Mouse (Mus musculus): Measurements from ENCODE around the gene H2-Q6.
"Not testable (repeated sequence)": the region's sequence is repeated elsewhere in the genome, so short reads cannot be mapped to it uniquely, and the experiment has no call there.

Gene H2-Q6

DNA sequence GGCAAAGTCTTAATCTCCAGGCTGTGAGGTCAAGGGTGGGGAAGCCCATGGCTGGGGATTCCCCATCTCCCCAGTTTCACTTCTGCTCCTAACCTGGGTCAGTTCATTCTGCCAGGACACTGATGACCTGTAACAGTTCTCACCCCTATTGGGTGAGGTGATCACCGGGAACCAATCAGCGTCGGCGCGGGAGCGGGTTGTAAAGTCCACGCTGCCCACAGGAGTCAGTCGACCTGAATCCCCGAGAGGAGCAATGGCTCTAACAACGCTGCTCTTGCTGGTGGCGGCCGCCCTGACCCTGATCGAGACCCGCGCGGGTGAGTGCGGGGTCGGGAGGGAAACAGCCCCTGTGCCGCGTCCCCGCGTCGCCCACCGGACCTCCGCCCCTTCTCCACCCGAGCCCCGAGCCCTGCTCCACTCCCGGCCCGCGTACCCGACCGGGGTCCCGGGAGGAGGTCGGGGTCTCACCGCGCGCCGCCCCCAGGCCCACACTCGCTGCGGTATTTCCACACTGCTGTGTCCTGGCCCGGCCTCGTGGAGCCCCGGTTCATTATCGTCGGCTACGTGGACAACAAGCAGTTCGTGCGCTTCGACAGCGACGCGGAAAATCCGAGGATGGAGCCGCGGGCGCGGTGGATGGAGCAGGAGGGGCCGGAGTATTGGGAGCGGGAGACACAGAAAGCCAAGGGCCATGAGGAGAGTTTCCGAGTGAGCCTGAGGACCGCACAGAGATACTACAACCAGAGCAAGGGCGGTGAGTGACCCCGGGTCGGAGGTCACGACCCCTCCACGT lies at the start of gene H2-Q6:
Gene H2-Q6, plus strand, starts transcription at position 227 of the 793 bp plus-strand sequence.
- DNase-seq, result not testable (repeated sequence)

DNA sequence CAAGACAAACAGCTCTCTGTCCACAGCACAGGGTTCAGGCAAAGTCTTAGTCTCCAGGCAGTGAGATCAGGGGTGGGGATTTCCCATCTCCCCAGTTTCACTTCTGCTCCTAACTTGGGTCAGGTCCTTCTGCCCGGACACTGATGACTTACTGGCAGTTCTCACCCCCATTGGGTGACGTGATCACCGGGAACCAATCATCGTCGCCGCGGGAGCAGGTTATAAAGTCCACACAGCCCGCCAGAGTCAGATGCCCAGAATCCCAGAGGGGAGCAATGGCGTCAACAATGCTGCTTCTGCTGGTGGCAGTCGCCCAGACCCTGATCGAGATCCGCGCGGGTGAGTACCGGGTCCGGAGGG lies 45.3 kb upstream of the H2-Q6 start, which contains the start of gene H2-Q4:
Gene H2-Q4, plus strand, starts transcription at position 249 of the 360 bp plus-strand sequence.
- DNase-seq, result peak; percentile 38

DNA sequence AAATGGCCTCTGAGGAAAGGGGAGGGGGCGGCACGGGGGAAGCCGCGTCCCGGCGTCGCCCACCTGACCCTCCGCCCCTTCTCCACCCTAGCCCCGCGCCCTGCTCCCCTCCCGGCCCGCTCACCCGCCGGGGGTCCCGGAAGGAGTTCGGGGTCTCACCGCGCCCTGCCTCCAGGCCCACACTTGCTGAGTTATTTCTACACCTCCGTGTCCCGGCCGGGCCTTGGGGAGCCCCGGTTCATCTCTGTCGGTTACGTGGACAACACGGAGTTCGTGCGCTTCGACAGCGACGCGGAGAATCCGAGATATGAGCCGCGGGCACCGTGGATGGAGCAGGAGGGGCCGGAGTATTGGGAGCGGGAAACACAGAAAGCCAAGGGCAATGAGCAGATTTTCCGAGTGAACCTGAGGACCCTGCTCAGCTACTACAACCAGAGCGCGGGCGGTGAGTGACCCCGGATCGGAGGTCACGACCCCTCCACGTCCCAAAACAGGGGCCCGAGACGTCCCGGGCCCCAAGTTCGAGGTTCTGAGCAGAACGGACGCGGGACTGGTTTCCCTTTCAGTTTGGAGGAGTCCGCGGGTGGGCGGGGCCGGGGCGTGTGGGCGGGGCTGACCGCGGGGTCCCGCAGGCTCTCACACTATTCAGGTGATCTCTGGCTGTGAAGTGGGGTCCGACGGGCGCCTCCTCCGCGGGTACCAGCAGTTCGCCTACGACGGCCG lies 44.8 kb upstream of the H2-Q6 start:
- DNase-seq, result no peak

- DNase-seq, result not testable (repeated sequence)
Observed at GRCm38 (mm10) chr17:35389796-35390195, 34.9 kb upstream of the H2-Q6 start.

GRCm38 (mm10) chr17:35392671-35393070 lies 32.0 kb upstream of the H2-Q6 start:
- DNase-seq, result not testable (repeated sequence)

DNA sequence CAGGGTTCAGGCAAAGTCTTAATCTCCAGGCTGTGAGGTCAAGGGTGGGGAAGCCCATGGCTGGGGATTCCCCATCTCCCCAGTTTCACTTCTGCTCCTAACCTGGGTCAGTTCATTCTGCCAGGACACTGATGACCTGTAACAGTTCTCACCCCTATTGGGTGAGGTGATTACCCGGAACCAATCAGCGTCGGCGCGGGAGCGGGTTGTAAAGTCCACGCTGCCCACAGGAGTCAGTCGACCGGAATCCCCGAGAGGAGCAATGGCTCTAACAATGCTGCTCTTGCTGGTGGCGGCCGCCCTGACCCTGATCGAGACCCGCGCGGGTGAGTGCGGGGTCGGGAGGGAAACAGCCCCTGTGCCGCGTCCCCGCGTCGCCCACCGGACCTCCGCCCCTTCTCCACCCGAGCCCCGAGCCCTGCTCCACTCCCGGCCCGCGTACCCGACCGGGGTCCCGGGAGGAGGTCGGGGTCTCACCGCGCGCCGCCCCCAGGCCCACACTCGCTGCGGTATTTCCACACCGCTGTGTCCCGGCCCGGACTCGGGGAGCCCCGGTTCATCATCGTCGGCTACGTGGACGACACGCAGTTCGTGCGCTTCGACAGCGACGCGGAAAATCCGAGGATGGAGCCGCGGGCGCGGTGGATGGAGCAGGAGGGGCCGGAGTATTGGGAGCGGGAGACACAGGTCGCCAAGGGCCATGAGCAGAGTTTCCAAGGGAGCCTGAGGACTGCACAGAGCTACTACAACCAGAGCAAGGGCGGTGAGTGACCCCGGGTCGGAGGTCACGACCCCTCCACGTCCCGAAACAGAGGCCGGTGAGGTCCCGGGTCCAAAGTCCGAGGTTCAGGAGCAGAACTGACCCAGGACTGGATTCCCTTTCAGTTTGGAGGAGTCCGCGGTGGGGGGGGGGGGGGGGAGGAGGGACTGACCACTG lies 30.5 kb upstream of the H2-Q6 start:
- DNase-seq, result not testable (repeated sequence)

- DNase-seq, result not testable (repeated sequence)
Observed at GRCm38 (mm10) chr17:35396956-35397355, 27.7 kb upstream of the H2-Q6 start.

DNA sequence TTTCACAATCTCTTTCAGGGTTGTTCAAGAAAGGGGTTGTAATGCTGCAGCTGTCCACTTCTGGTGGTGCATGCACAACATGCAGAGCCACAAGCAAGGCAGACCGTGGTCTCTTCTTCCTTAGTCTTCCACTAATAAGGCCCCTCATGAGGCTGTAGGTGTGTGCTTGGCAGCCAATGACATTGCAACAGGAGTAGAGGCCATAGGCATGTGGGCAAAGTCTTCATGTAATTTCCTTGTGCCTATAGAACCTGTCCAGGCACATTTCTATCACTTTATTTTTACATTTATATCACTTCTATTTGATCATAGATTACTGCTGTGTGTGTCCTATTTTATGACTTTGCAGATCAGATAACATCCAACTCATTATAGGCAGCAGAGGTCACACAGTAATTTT lies 11.6 kb upstream of the H2-Q6 start:
- not testable (repeated sequence) for DNase-seq

- not testable (repeated sequence) for DNase-seq
Observed at GRCm38 (mm10) chr17:35415273-35416129, 9.1 kb upstream of the H2-Q6 start.

GRCm38 (mm10) chr17:35418772-35419171 lies 5.9 kb upstream of the H2-Q6 start:
- DNase-seq, result no peak

DNA sequence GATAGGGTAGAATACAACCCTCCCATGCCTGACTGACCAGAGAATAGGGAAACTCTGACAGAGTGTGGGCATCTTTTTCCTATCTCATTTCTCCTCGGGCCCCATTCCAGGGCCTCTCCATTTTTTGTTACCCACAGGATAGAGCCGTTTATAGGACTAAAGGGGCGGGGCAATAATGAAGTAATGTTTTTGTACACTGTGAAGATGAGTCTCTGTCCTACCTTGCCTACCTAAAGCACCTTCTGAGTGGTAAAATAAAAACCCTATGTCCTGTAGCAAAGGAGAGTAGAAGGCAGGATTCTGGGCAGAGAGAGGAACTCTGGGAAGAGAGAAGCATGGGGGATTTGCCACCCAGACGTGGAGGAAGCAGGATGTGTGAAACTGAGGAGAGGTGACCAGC lies 5.1 kb upstream of the H2-Q6 start:
- DNase-seq, result not testable (repeated sequence)

GRCm38 (mm10) chr17:35420206-35420810 lies 4.3 kb upstream of the H2-Q6 start:
- not testable (repeated sequence) for DNase-seq

GRCm38 (mm10) chr17:35421331-35421730 lies 3.3 kb upstream of the H2-Q6 start:
- DNase-seq, result not testable (repeated sequence)

- not testable (repeated sequence) for DNase-seq
Observed at GRCm38 (mm10) chr17:35422360-35422759, 2.3 kb upstream of the H2-Q6 start.

GRCm38 (mm10) chr17:35423131-35423810 lies 1.4 kb upstream of the H2-Q6 start:
- DNase-seq, result not testable (repeated sequence)

DNA sequence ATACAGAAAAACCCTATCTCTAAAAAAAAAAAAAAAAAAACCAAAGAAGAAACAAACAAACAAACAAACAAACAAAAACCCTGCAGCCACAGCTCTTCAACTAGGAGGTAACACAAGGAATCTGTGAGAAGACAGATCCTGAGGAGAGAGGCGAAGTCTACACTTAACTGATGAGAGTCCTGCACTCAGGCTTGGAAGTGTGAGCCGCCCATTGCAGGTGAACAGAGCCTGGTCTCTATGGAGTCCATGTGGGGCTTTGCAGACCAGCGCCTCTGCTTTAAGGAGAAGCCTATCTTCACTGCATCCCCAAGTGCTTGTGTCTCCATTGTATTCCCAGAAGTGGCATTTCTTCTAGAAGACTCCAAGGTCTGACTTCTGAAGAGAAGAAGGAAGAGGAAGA lies 544 bp upstream of the H2-Q6 start:
- not testable (repeated sequence) for DNase-seq

GRCm38 (mm10) chr17:35425474-35425873 lies 824 bp downstream of the H2-Q6 start:
- not testable (repeated sequence) for DNase-seq

GRCm38 (mm10) chr17:35428883-35429282 lies 4.2 kb downstream of the H2-Q6 start:
- not testable (repeated sequence) for DNase-seq

DNA sequence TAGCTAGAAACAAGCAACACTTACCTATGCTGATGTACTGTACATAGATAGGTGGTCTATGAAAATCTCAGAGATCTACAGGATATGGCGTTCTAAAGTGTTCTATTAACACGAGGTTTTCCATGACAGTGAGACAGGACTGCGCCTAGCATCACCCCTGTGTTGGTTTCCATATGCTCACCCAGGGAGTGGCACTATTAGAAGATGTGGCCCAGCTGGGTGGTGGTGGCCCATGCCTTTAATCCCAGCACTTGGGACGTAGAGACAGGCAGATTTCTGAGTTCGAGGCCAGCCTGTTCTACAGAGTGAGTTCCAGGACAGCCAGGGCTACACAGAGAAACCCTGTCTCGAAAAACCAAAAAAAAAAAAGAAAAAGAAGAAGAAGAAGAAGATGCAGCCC lies 6.0 kb downstream of the H2-Q6 start:
- DNase-seq, result not testable (repeated sequence)

DNA sequence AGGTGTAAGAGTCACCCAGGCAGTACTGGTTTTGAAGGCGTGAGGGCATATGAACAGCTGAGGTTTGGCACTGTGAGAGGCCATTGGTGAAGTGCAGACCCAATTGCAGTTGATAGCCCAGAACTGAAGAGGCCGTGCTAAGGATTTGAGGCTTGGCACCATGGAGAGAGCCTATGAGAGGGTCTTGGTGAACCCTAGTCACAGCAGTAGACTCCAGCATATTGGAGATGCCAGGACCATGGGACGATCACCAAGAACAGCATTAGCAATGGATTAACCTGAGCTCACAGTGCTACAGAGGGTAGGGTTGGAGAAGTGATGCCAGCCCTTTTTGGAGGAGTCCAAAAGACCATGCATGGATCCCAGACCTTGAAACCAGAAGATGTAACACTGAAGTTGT lies 7.5 kb downstream of the H2-Q6 start:
- not testable (repeated sequence) for DNase-seq

DNA sequence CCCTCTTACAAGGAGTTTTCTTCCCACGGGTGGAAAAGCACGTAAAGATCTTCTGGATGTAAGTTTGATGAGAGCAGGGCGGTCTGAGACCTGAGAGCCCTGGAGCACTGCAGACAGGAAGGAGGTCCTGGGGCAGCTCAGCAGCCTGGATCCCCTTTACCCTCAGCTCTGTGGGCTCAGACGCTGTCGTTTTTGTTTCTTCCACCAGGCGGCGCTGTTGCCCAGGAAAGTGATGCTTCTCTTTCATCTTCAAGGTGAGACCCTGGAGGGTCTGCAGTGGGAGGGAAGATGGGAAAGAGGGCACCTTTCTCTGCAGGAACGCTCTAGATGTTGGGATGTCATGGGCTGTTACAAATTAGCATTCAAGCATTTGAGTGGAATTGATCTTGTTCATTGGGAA lies 10.2 kb downstream of the H2-Q6 start:
- not testable (repeated sequence) for DNase-seq
